Comparison of ENCODE assay signal across 20 mouse cellular contexts in genomic region chr6:87795385-87796150, GRCm38 (mm10). TPM values are rescaled to one million over a fixed set of nuclear protein-coding genes. Genes with fewer than 3 reads are reported as not detected.
A peak's percentile ranks its signal among the peaks of the same experiment; 100 is the strongest.
DNase-seq lines count a peak whose midpoint lies in the region; ATAC-seq and TF ChIP-seq lines count a peak whose summit lies in the region.
"Had no signal": no experiment of that assay in that cellular context is flagged by ENCODE, and none has a peak within 500 bp of the region (broad histone marks: within the 10 kb centered on the region; RNA-seq: fewer than 3 reads in every experiment).

No protein-coding gene starts in this region.

- DNase-seq in hindbrain, embryonic 10.5 days (ENCODE audit: low spot score) = no peak
- peak; percentile 75 for DNase-seq in cerebellum, adult 11-12 months
- DNase-seq in cerebellum, postnatal 25 days = peak; percentile 67 to 74
- DNase-seq in liver, postnatal 0 days = no peak
- no peak for DNase-seq in yolk sac, embryonic 10.5 days (ENCODE audit: low spot score)
- DNase-seq in spleen, postnatal 4 days (ENCODE audit: low spot score in 2 of 2) = no peak
- DNase-seq: adrenal gland, adult 2 months; gastrocnemius, adult 2 months; heart, adult 2 months; kidney, adult 9 months; right cerebral cortex, adult 18-20 months; thymus, postnatal 4 days had no signal

- peaks cover 13% of the 10 kb centered on the region for H3K4me1 ChIP-seq in hindbrain, embryonic 10.5 days (replicated peaks)
- no peaks in the 10 kb centered on the region for H3K4me1 ChIP-seq in hindbrain, embryonic 13.5 days (replicated peaks)
- peaks cover 53% of the 10 kb centered on the region for H3K4me1 ChIP-seq in liver, postnatal 0 days (ENCODE audit: insufficient read depth)
- H3K4me1 ChIP-seq: embryonic facial prominence, embryonic 13.5 days; lung, embryonic 15.5 days had no signal

- H3K4me3 ChIP-seq in hindbrain, embryonic 10.5 days = no peak overlapping the region
- H3K4me3 ChIP-seq in hindbrain, embryonic 13.5 days = no peak overlapping the region
- no peak overlapping the region for H3K4me3 ChIP-seq in liver, postnatal 0 days (ENCODE audit: low read depth, low read length)
- H3K4me3 ChIP-seq: embryonic facial prominence, embryonic 13.5 days; gastrocnemius, adult 2 months; heart, adult 2 months; limb, embryonic 10.5 days; lung, embryonic 15.5 days had no signal

- no peak for TF ChIP-seq EP300 in liver, postnatal 0 days (IDR thresholded peaks at IDR 0.05; ENCODE audit: low read depth)

- TF ChIP-seq CTCF in liver, postnatal 0 days (IDR thresholded peaks at IDR 0.05; ENCODE audit: low read depth) = no peak

- no peaks in the 10 kb centered on the region for H3K9me3 ChIP-seq in hindbrain, embryonic 10.5 days
- H3K9me3 ChIP-seq in hindbrain, embryonic 13.5 days = no peaks in the 10 kb centered on the region
- H3K9me3 ChIP-seq in liver, postnatal 0 days (ENCODE audit: low read length) = no peaks in the 10 kb centered on the region
- H3K9me3 ChIP-seq: embryonic facial prominence, embryonic 13.5 days; limb, embryonic 10.5 days; lung, embryonic 15.5 days had no signal

- no peak overlapping the region for H3K4me2 ChIP-seq in hindbrain, embryonic 13.5 days
- 0 out of 2 replicates have a peak overlapping the region, but pooled peaks have one; percentile 47 for H3K4me2 ChIP-seq in liver, postnatal 0 days (ENCODE audit: low read depth, low read length)
- H3K4me2 ChIP-seq: embryonic facial prominence, embryonic 13.5 days; lung, embryonic 15.5 days had no signal

- WGBS in hindbrain, embryonic 10.5 days = 49% methylated on average over 6 of the region's 6 CpGs
- 55% methylated on average over 6 of the region's 6 CpGs for WGBS in hindbrain, embryonic 13.5 days
- WGBS in liver, postnatal 0 days (ENCODE audit: insufficient replicate concordance) = 82% methylated on average over 6 of the region's 6 CpGs

- H3K36me3 ChIP-seq in hindbrain, embryonic 10.5 days = peaks cover 13% of the 10 kb centered on the region
- H3K36me3 ChIP-seq in hindbrain, embryonic 13.5 days = peaks cover 35% of the 10 kb centered on the region
- H3K36me3 ChIP-seq in liver, postnatal 0 days (replicated peaks; ENCODE audit: insufficient read depth, low read length) = peaks cover 52% of the 10 kb centered on the region

- H3K27ac ChIP-seq in hindbrain, embryonic 10.5 days = peak overlapping the region; percentile 42; the same call in 1 of the 2 replicates
- H3K27ac ChIP-seq in hindbrain, embryonic 13.5 days = no peak overlapping the region
- H3K27ac ChIP-seq in liver, postnatal 0 days (ENCODE audit: low read depth) = peak overlapping the region; percentile 31; the same call in 1 of the 2 replicates
- H3K27ac ChIP-seq: embryonic facial prominence, embryonic 13.5 days; gastrocnemius, adult 2 months; heart, adult 2 months; limb, embryonic 10.5 days; lung, embryonic 15.5 days had no signal

- no peak overlapping the region for H3K9ac ChIP-seq in hindbrain, embryonic 13.5 days
- H3K9ac ChIP-seq in liver, postnatal 0 days (replicated peaks) = no peak overlapping the region
- H3K9ac ChIP-seq: embryonic facial prominence, embryonic 13.5 days; lung, embryonic 15.5 days had no signal

- no peak for ATAC-seq in hindbrain, embryonic 13.5 days (ENCODE audit: low FRiP score)
- ATAC-seq in liver, postnatal 0 days = no peak
- no peak for ATAC-seq in erythroblast, adult 5-6 weeks (replicated peaks; ENCODE audit: low FRiP score, poor library complexity, severe bottlenecking)
- ATAC-seq: inflammation-experienced regulatory T-cells, adult 6 months had no signal

- H3K27me3 ChIP-seq in hindbrain, embryonic 10.5 days (ENCODE audit: insufficient read depth, poor library complexity, severe bottlenecking) = no peaks in the 10 kb centered on the region
- H3K27me3 ChIP-seq in hindbrain, embryonic 13.5 days = no peaks in the 10 kb centered on the region
- no peaks in the 10 kb centered on the region for H3K27me3 ChIP-seq in liver, postnatal 0 days (ENCODE audit: insufficient read depth, low read length)
- H3K27me3 ChIP-seq: embryonic facial prominence, embryonic 13.5 days; lung, embryonic 15.5 days had no signal

RNA-seq across cellular contexts. Expression of gene Rab43, which starts 16.4 kb away (rescaled TPM):
- 7.9 and 8.1 TPM in 2 replicates for polyA plus RNA-seq in hindbrain, embryonic 10.5 days (2016; fragmentation: Nextera tagmentation; extraction: Ambion mirVana)
- polyA plus RNA-seq in hindbrain, embryonic 13.5 days (2015; fragmentation: Nextera tagmentation; extraction: Ambion mirVana) = 9.3 and 9.6 TPM in 2 replicates
- 44.4 and 45.4 TPM in 2 replicates for polyA plus RNA-seq in liver, postnatal 0 days (2015; fragmentation: Nextera tagmentation; extraction: Ambion mirVana)
- 173 and 230 TPM in 2 replicates for total RNA-seq in erythroblast, adult 5-6 weeks (2015; ENCODE audit: low replicate concordance)
- total RNA-seq in erythroblast, adult 5-6 weeks (2017; ENCODE audit: low replicate concordance) = 219 and 239 TPM in 2 replicates

RNA-seq across cellular contexts. Expression of gene Gp9, which starts 17.7 kb away (rescaled TPM):
- polyA plus RNA-seq in hindbrain, embryonic 10.5 days (2016; fragmentation: Nextera tagmentation; extraction: Ambion mirVana) = 3.0 and 3.1 TPM in 2 replicates
- polyA plus RNA-seq in hindbrain, embryonic 13.5 days (2015; fragmentation: Nextera tagmentation; extraction: Ambion mirVana) = 1.1 and 1.5 TPM in 2 replicates
- 36.5 and 38.0 TPM in 2 replicates for polyA plus RNA-seq in liver, postnatal 0 days (2015; fragmentation: Nextera tagmentation; extraction: Ambion mirVana)
- 5.4 and 7.7 TPM in 2 replicates for total RNA-seq in erythroblast, adult 5-6 weeks (2015; ENCODE audit: low replicate concordance)
- 4.9 and 5.6 TPM in 2 replicates for total RNA-seq in erythroblast, adult 5-6 weeks (2017; ENCODE audit: low replicate concordance)
- total RNA-seq: gastrocnemius, adult 2 months; midbrain, postnatal 0 days had no signal
- polyA plus RNA-seq: midbrain, postnatal 0 days; small intestine, adult 2 months had no signal

RNA-seq across cellular contexts. Expression of gene Gm45140, which starts 40.0 kb away (rescaled TPM):
- polyA plus RNA-seq in hindbrain, embryonic 10.5 days (2016; fragmentation: Nextera tagmentation; extraction: Ambion mirVana) = 0.77 and 1.7 TPM in 2 replicates
- 2.0 and 2.8 TPM in 2 replicates for polyA plus RNA-seq in hindbrain, embryonic 13.5 days (2015; fragmentation: Nextera tagmentation; extraction: Ambion mirVana)
- 2.8 and 3.2 TPM in 2 replicates for polyA plus RNA-seq in liver, postnatal 0 days (2015; fragmentation: Nextera tagmentation; extraction: Ambion mirVana)
- 1.3 TPM in 2 replicates for total RNA-seq in erythroblast, adult 5-6 weeks (2015; ENCODE audit: low replicate concordance)
- 12.8 and 18.0 TPM in 2 replicates for total RNA-seq in erythroblast, adult 5-6 weeks (2017; ENCODE audit: low replicate concordance)

RNA-seq across cellular contexts. Expression of gene Isy1, which starts 43.0 kb away (rescaled TPM):
- polyA plus RNA-seq in hindbrain, embryonic 10.5 days (2016; fragmentation: Nextera tagmentation; extraction: Ambion mirVana) = 50.7 and 68.0 TPM in 2 replicates
- polyA plus RNA-seq in hindbrain, embryonic 13.5 days (2015; fragmentation: Nextera tagmentation; extraction: Ambion mirVana) = 25.7 and 33.3 TPM in 2 replicates
- polyA plus RNA-seq in liver, postnatal 0 days (2015; fragmentation: Nextera tagmentation; extraction: Ambion mirVana) = 19.7 and 19.8 TPM in 2 replicates
- 3.7 and 6.3 TPM in 2 replicates for total RNA-seq in erythroblast, adult 5-6 weeks (2015; ENCODE audit: low replicate concordance)
- total RNA-seq in erythroblast, adult 5-6 weeks (2017; ENCODE audit: low replicate concordance) = 3.5 and 5.0 TPM in 2 replicates

RNA-seq across cellular contexts. Expression of gene Cnbp, which starts 55.3 kb away (rescaled TPM):
- polyA plus RNA-seq in hindbrain, embryonic 10.5 days (2016; fragmentation: Nextera tagmentation; extraction: Ambion mirVana) = 1,080 and 1,309 TPM in 2 replicates
- polyA plus RNA-seq in hindbrain, embryonic 13.5 days (2015; fragmentation: Nextera tagmentation; extraction: Ambion mirVana) = 599 and 604 TPM in 2 replicates
- 445 and 452 TPM in 2 replicates for polyA plus RNA-seq in liver, postnatal 0 days (2015; fragmentation: Nextera tagmentation; extraction: Ambion mirVana)
- 121 and 143 TPM in 2 replicates for total RNA-seq in erythroblast, adult 5-6 weeks (2015; ENCODE audit: low replicate concordance)
- total RNA-seq in erythroblast, adult 5-6 weeks (2017; ENCODE audit: low replicate concordance) = 172 and 205 TPM in 2 replicates

Comparison
In these comparisons a context has a peak if more than half of its experiments do, and no peak if none do; other contexts are left out.
1. DNase-seq: peak in cerebellum, adult 11-12 months (single experiment) and cerebellum, postnatal 25 days (2 of 2); none in hindbrain, embryonic 10.5 days (single experiment), liver, postnatal 0 days (single experiment), yolk sac, embryonic 10.5 days (single experiment) and spleen, postnatal 4 days (0 of 2).